Mouse (Mus musculus) E14TG2a.4 (cell line): ENCODE measurements around the gene Cmss1.

Source experiments
- H3K27me3 ChIP-seq: 2 replicates; pipeline ENCODE4 v1.6.1; 2014; ENCODE audit warnings: low read length, control low read depth; ENCODE audit not compliant: insufficient read depth
- H3K36me3 ChIP-seq: 2 replicates; pipeline ENCODE4 v1.6.1; 2014; ENCODE audit warnings: low read length, control low read depth; ENCODE audit not compliant: insufficient read depth
- H3K4me1 ChIP-seq: replicated peaks from 2 replicates; pipeline ENCODE4 v1.6.1; 2014; ENCODE audit warnings: low read depth, low read length, control low read depth
- H3K4me3 ChIP-seq: replicated peaks from 2 replicates; pipeline ENCODE4 v1.5.1; 2014; ENCODE audit warnings: mild to moderate bottlenecking, low read length
- H3K9me3 ChIP-seq: 2 replicates; pipeline ENCODE4 v1.6.1; 2014; ENCODE audit warnings: low read length, control low read depth
- CTCF ChIP-seq: conservative IDR thresholded peaks from 2 replicates; pipeline ENCODE4 v1.5.1; 2014; ENCODE audit warnings: low read length
- NANOG ChIP-seq: IDR thresholded peaks from 2 replicates; pipeline ENCODE4 v1.6.1; 2014; ENCODE audit warnings: borderline replicate concordance, low read length, mixed read lengths
- POU5F1 ChIP-seq: IDR thresholded peaks from 2 replicates; pipeline ENCODE4 v1.6.1; 2014; ENCODE audit warnings: low read length, borderline replicate concordance

The Cmss1 gene

GRCm38 (mm10) chr16:57504728-57505127 is 101.9 kb downstream of the Cmss1 start:
- H3K36me3 ChIP-seq = no peaks in the 10 kb centered on the region
- no peak for TF ChIP-seq POU5F1
- TF ChIP-seq NANOG = no peak
- TF ChIP-seq CTCF = no peak

GRCm38 (mm10) chr16:57502761-57503160 is 103.9 kb downstream of the Cmss1 start:
- Histone ChIP-seq H3K9me3 (no peaks in the 10 kb centered on the region), H3K36me3 (no peaks in the 10 kb centered on the region), H3K27me3 (no peaks in the 10 kb centered on the region), H3K4me1 (no peaks in the 10 kb centered on the region), H3K4me3 (no peak overlapping the region)
- TF ChIP-seq POU5F1 (no peak), NANOG (no peak), CTCF (no peak)

More at GRCm38 (mm10) chr16:57504728-57505127, 101.9 kb downstream of the Cmss1 start:
- no peaks in the 10 kb centered on the region for H3K9me3 ChIP-seq
- no peak overlapping the region for H3K4me3 ChIP-seq
- H3K4me1 ChIP-seq = no peaks in the 10 kb centered on the region
- no peaks in the 10 kb centered on the region for H3K27me3 ChIP-seq

GRCm38 (mm10) chr16:57502230-57502629 is 104.4 kb downstream of the Cmss1 start:
- H3K4me1 ChIP-seq = no peaks in the 10 kb centered on the region
- H3K9me3 ChIP-seq = no peaks in the 10 kb centered on the region
- H3K36me3 ChIP-seq = no peaks in the 10 kb centered on the region
- TF ChIP-seq NANOG (no peak), POU5F1 (no peak), CTCF (no peak)
- no peaks in the 10 kb centered on the region for H3K27me3 ChIP-seq
- H3K4me3 ChIP-seq = no peak overlapping the region

- no peaks in the 10 kb centered on the region for H3K9me3 ChIP-seq
- TF ChIP-seq POU5F1 (no peak), CTCF (no peak), NANOG (no peak)
- no peaks in the 10 kb centered on the region for H3K27me3 ChIP-seq
- no peak overlapping the region for H3K4me3 ChIP-seq
- H3K36me3 ChIP-seq = no peaks in the 10 kb centered on the region
- no peaks in the 10 kb centered on the region for H3K4me1 ChIP-seq
Measured at GRCm38 (mm10) chr16:57500851-57501250, 105.8 kb downstream of the Cmss1 start.

GRCm38 (mm10) chr16:57496437-57497173 is 110.1 kb downstream of the Cmss1 start:
- TF ChIP-seq POU5F1 (no peak), NANOG (no peak), CTCF (no peak)
- no peaks in the 10 kb centered on the region for H3K4me1 ChIP-seq
- no peaks in the 10 kb centered on the region for H3K9me3 ChIP-seq
- no peaks in the 10 kb centered on the region for H3K27me3 ChIP-seq
- no peak overlapping the region for H3K4me3 ChIP-seq
- H3K36me3 ChIP-seq = no peaks in the 10 kb centered on the region

GRCm38 (mm10) chr16:57495476-57496203 is 111.0 kb downstream of the Cmss1 start:
- H3K4me1 ChIP-seq = 0 out of 2 replicates have a peak, but pooled peaks cover 1% of the 10 kb centered on the region
- H3K9me3 ChIP-seq = no peaks in the 10 kb centered on the region
- no peak for TF ChIP-seq POU5F1
- no peak for TF ChIP-seq CTCF
- no peak for TF ChIP-seq NANOG
- H3K27me3 ChIP-seq = no peaks in the 10 kb centered on the region
- no peak overlapping the region for H3K4me3 ChIP-seq
- H3K36me3 ChIP-seq = no peaks in the 10 kb centered on the region

GRCm38 (mm10) chr16:57491853-57492252 is 114.8 kb downstream of the Cmss1 start:
- Histone ChIP-seq H3K4me3 (no peak overlapping the region), H3K36me3 (no peaks in the 10 kb centered on the region), H3K27me3 (no peaks in the 10 kb centered on the region), H3K9me3 (no peaks in the 10 kb centered on the region), H3K4me1 (peaks cover 13% of the 10 kb centered on the region)
- TF ChIP-seq NANOG = no peak
- TF ChIP-seq CTCF = no peak
- TF ChIP-seq POU5F1 = no peak

- TF ChIP-seq POU5F1 (no peak), NANOG (no peak), CTCF (no peak)
- Histone ChIP-seq H3K9me3 (no peaks in the 10 kb centered on the region), H3K36me3 (no peaks in the 10 kb centered on the region), H3K27me3 (no peaks in the 10 kb centered on the region), H3K4me1 (peaks cover 13% of the 10 kb centered on the region), H3K4me3 (no peak overlapping the region)
Measured at GRCm38 (mm10) chr16:57490691-57491090, 116.0 kb downstream of the Cmss1 start.

GRCm38 (mm10) chr16:57488661-57489060 is 118.0 kb downstream of the Cmss1 start:
- Histone ChIP-seq H3K4me1 (peaks cover 16% of the 10 kb centered on the region), H3K27me3 (no peaks in the 10 kb centered on the region), H3K9me3 (no peaks in the 10 kb centered on the region), H3K4me3 (no peak overlapping the region), H3K36me3 (no peaks in the 10 kb centered on the region)
- TF ChIP-seq NANOG = no peak
